Mouse (Mus musculus) embryonic facial prominence, embryonic 10.5 days (tissue): ENCODE data around the gene Clns1a. TPM values are rescaled to one million over a fixed set of nuclear protein-coding genes. Genes with fewer than 3 reads are reported as not detected.

Source experiments
- DNase-seq: peaks from one replicate; pipeline ENCODE4 v3.0.0-alpha.2; 2017; ENCODE audit warnings: low spot score
- H3K27ac ChIP-seq: fragments of 300-500 bp; sonication (generic); replicated peaks from 2 replicates; pipeline ENCODE4 v1.5.1; 2016; ENCODE audit warnings: mild to moderate bottlenecking
- H3K27me3 ChIP-seq: fragments of 300-500 bp; sonication (generic); replicated peaks from 2 replicates; pipeline ENCODE4 v1.6.1; 2016; ENCODE audit warnings: low read depth, mild to moderate bottlenecking; ENCODE audit not compliant: poor library complexity, severe bottlenecking
- H3K36me3 ChIP-seq: fragments of 300-500 bp; sonication (generic); replicated peaks from 2 replicates; pipeline ENCODE4 v1.6.1; 2016; ENCODE audit warnings: mild to moderate bottlenecking, moderate library complexity
- H3K4me1 ChIP-seq: fragments of 300-500 bp; sonication (generic); 2 replicates; pipeline ENCODE4 v1.6.1; 2016
- H3K4me3 ChIP-seq: fragments of 300-500 bp; sonication (generic); 2 replicates; pipeline ENCODE4 v1.5.1; 2016; ENCODE audit warnings: mild to moderate bottlenecking, moderate library complexity
- H3K9me3 ChIP-seq: fragments of 300-500 bp; sonication (generic); 2 replicates; pipeline ENCODE4 v1.6.1; 2016; ENCODE audit warnings: mild to moderate bottlenecking
- WGBS: fragments of 180-500 bp; shearing (Covaris S2); methylation state at CpG from one replicate; pipeline ENCODE4 v1.1.7; 2016; 5-methylcytosine and 5-hydroxymethylcytosine counted together
- polyA plus RNA-seq: library from polyadenylated mRNA; unstranded; fragments of >200 nt; fragmentation: Nextera tagmentation; extraction: Ambion mirVana; gene quantifications from 2 replicates; pipeline ENCODE4 v1.2.1, GENCODE M21; 2016

The Clns1a gene
- polyA plus RNA-seq, 1 experiment from 2014 or later, result 296 TPM

DNA sequence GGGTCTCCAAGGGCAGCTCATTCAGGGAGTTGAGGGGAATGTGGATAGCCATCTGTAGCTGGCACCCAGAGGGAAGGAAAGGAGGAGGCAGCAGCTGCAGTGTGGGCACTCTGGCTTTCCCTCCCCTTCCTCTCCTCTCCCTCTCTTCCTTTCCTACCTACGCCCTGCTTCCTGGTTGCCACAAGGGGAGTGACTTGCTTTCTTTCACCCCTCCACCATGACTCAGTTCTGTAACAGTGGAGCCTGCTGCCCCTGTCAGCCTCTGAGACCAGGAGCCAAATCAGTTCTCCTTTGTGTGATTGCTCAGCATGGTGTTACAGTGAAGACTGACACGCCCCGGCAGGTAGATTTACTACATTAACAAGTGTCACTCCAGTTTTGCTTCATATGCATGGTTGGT is 12.8 kb downstream of the Clns1a start:
- Histone ChIP-seq H3K27me3 (no peaks in the 10 kb centered on the region), H3K4me3 (no peak overlapping the region), H3K36me3 (peaks cover 72% of the 10 kb centered on the region), H3K27ac (no peak overlapping the region), H3K9me3 (no peaks in the 10 kb centered on the region), H3K4me1 (no peaks in the 10 kb centered on the region)
- DNase-seq, result no peak
- WGBS, result 83% methylated on average over 3 of the region's 3 CpGs

DNA sequence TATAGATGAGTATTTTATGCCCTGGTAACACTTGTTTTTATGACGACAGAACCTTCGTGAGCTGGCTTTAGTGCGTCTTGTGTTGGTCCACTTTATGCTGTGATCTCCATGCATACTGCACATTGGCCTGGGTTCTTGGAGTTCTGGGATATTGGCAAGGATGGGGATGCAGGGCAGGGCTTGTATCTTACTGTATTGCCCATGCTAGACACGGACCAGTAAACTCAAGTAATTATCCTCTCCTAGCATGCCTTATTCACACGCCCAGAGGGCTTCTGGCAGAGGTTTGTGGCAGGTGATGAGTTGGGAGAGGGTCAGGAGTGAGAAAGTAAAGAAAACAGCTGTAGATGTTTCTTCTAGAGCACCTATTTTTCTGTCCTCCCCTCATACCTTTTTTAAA is 18.2 kb downstream of the Clns1a start:
- Histone ChIP-seq H3K4me3 (no peak overlapping the region), H3K27me3 (no peaks in the 10 kb centered on the region), H3K4me1 (no peaks in the 10 kb centered on the region), H3K36me3 (peaks cover 88% of the 10 kb centered on the region), H3K9me3 (0 out of 2 replicates have a peak, but pooled peaks cover 4% of the 10 kb centered on the region), H3K27ac (no peak overlapping the region)
- no peak for DNase-seq
- 94% methylated on average over 5 of the region's 5 CpGs for WGBS

DNA sequence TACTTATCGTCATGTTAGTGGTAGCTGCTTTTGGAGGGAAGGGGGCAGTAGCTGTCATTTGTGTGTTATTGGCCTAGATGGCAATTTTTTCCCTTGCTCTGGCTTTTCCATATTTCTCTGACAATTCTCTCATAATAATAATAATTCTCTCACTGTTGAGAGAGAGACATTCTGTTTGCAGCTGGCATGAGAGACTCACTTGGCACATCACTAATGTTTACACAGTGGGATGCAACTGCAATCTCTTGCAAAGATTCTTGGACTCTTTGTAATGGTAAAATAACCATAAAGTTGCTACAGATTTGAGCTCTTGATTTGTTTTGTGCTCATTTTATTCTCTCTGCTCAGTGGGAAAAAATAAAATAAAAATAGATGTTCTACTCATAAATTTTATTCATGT is 20.9 kb downstream of the Clns1a start:
- DNase-seq, result no peak
- H3K27ac ChIP-seq, result no peak overlapping the region
- no peaks in the 10 kb centered on the region for H3K27me3 ChIP-seq
- H3K4me3 ChIP-seq, result no peak overlapping the region
- peaks cover 91% of the 10 kb centered on the region for H3K36me3 ChIP-seq
- H3K4me1 ChIP-seq, result no peaks in the 10 kb centered on the region
- 90% methylated on average over 1 of the region's 1 CpGs for WGBS
- H3K9me3 ChIP-seq, result 0 out of 2 replicates have a peak, but pooled peaks cover 4% of the 10 kb centered on the region

DNA sequence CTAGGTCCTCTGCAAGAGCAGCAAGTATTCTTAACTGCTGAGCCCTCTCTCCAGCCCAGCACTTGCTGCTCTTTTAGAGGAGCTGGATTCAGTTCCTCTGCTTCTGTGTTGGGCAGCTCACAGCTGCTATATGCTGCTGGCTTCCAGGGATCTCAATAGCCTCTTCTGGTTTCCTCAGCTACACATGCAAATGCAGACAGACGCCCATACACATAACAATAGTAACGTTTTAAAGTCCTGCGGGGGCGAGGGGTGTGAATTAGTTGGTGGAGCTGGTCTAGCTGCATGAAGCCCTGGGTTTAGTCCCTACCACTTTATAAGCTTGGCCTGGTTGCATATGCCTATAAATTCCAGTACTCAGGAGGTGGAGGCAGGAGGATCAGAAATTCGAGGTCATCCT is 22.6 kb downstream of the Clns1a start:
- 72% methylated on average over 5 of the region's 5 CpGs for WGBS
- Histone ChIP-seq H3K36me3 (peaks cover 91% of the 10 kb centered on the region), H3K27ac (no peak overlapping the region)

DNA sequence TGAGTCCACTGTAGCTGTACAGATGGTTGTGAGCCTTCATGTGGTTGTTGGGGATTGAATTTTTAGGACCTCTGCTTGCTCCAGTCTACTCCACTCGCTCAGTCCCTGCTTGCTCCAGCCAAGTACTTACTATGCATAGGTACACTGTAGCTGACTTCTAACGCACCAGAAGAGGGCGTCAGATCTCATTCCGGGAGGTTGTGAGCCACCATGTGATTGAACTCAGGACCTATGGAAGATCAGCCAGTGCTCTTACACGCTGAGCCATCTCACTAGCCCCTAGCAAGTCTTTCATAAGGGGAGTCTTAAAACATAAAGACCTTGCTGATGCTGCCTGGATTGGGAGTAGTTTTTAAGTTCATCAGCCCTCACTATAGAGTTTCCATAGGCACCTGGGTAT is 23.7 kb downstream of the Clns1a start:
- DNase-seq, result no peak
- H3K27ac ChIP-seq, result no peak overlapping the region
- 79% methylated on average over 5 of the region's 5 CpGs for WGBS
- H3K4me3 ChIP-seq, result no peak overlapping the region
- H3K36me3 ChIP-seq, result peaks cover 91% of the 10 kb centered on the region
- H3K27me3 ChIP-seq, result no peaks in the 10 kb centered on the region
- H3K9me3 ChIP-seq, result no peaks in the 10 kb centered on the region
- no peaks in the 10 kb centered on the region for H3K4me1 ChIP-seq

More for the DNA sequence above, 22.6 kb downstream of the Clns1a start:
- 0 out of 2 replicates have a peak, but pooled peaks cover 4% of the 10 kb centered on the region for H3K9me3 ChIP-seq
- H3K4me1 ChIP-seq, result no peaks in the 10 kb centered on the region
- no peak overlapping the region for H3K4me3 ChIP-seq
- no peak for DNase-seq
- no peaks in the 10 kb centered on the region for H3K27me3 ChIP-seq

DNA sequence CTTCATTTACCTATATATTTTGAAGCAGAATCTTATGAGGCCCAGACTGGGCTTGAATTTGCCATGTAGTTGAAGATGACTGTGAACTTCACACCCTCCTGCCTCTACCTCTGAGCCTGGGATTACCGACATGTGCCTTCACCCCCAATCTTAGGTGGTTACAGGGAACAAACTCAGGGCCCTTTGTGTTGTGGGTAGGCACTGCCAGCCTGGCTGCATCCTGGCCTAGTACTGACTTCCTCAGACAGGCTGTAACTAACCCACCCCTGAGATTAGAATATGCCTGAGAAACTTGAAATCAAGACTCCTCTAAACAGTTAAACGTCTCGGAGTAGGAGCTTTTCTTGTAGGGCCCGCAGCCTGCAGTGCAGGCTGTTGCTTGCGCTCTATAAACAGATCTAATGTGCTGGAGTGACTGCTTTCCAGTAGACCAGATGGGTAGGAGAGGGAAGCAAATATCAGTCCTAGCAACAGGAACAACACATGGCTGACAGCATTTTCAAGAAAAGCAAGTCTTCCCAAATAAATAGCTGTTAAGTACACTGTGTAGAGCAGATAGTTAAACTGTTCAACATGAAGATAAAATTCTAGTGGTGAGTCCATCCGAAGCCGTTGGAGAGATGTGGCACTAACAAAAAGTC is 26.0 kb downstream of the Clns1a start:
- Histone ChIP-seq H3K4me3 (no peak overlapping the region), H3K27ac (no peak overlapping the region), H3K4me1 (no peaks in the 10 kb centered on the region), H3K9me3 (no peaks in the 10 kb centered on the region), H3K36me3 (peaks cover 88% of the 10 kb centered on the region), H3K27me3 (no peaks in the 10 kb centered on the region)
- no peak for DNase-seq
- 92% methylated on average over 7 of the region's 7 CpGs for WGBS

DNA sequence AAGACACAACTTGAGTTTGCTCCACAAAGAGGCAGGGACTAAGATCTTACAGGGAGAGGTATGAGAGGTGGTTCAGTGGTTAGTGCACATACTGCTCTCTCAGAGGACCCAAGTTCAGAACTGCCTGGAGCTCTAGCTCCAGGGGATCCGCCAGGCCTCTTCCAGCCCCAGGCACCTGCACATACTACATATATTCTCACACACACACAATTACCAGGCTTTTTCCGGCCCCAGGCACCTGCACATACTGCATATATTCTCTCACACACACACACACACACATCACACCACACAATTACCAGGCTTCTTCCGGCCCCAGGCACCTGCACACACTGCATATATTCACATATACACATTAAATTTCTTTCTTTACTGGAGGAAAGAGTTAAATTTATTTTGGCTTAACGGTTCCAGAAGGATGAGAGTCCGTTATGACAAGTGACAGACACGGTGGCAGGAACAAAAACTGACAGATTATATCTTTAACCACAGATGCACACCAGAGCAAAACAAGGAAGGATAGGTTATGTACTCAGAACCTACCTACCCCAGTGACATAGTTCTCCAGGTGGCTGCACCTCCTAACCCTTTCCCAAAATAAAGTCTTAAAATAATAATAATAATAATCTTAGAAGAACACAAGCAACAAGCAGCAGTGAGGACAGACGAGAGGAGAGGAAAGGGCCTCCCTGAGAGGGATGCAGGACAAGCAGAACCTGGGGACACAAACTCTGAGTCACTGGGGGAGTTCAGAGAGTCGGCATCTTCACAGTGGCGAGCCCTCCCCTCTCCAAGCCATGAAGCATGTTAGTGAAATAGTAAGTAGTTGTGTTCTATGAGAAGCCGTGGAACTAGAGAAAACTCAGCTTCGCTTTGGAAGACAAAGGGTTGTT is 27.5 kb downstream of the Clns1a start:
- Histone ChIP-seq H3K27ac (no peak overlapping the region), H3K4me3 (no peak overlapping the region), H3K36me3 (peaks cover 80% of the 10 kb centered on the region), H3K4me1 (no peaks in the 10 kb centered on the region; the same call in 1 of the 2 replicates), H3K27me3 (no peaks in the 10 kb centered on the region), H3K9me3 (no peaks in the 10 kb centered on the region)
- DNase-seq, result no peak
- WGBS, result 89% methylated on average over 11 of the region's 11 CpGs

DNA sequence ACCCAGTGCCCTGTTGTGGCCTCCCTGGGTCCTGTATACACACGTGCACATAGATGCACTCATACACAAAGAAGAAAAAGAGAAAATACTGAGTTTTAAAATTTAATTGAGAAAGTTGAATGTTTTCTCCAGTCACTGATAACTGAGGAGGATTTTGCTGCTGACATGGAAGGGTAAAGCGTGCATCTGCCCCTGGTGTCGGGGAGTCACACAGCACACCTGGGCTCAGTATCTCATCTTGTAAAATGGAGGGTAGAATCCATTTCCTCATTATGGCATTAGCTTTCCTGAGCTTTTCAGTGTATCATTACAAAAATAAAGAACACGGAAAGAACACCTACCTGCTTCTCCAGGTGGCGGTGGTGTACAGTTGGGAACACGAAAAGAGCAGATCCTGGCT is 29.0 kb downstream of the Clns1a start:
- 95% methylated on average over 6 of the region's 6 CpGs for WGBS
- Histone ChIP-seq H3K27me3 (no peaks in the 10 kb centered on the region), H3K36me3 (peaks cover 65% of the 10 kb centered on the region), H3K9me3 (no peaks in the 10 kb centered on the region), H3K27ac (no peak overlapping the region), H3K4me1 (peaks cover 13% of the 10 kb centered on the region), H3K4me3 (no peak overlapping the region)
- no peak for DNase-seq

DNA sequence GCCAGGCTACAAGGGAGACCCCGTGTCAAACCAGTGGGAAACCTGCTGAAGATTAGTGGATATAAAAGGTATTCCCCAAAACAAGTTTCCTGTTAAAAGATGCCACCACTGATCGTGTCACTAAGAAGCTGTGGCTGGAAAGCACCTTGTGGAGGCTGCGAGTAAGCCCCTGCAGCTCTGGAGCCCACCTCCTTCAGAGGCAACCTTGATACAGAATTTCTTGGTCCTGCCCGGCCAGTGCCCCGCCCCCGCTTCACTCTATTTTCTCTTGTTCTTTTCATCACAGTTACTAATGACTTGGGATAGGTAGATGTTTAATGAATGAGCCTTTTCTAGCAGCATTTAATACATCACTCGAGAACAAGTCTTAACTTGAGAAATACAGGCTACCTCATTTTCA is 29.6 kb downstream of the Clns1a start:
- Histone ChIP-seq H3K9me3 (no peaks in the 10 kb centered on the region), H3K4me1 (peaks cover 17% of the 10 kb centered on the region), H3K27me3 (no peaks in the 10 kb centered on the region), H3K36me3 (peaks cover 58% of the 10 kb centered on the region), H3K27ac (no peak overlapping the region), H3K4me3 (no peak overlapping the region)
- 87% methylated on average over 7 of the region's 7 CpGs for WGBS
- no peak for DNase-seq

DNA sequence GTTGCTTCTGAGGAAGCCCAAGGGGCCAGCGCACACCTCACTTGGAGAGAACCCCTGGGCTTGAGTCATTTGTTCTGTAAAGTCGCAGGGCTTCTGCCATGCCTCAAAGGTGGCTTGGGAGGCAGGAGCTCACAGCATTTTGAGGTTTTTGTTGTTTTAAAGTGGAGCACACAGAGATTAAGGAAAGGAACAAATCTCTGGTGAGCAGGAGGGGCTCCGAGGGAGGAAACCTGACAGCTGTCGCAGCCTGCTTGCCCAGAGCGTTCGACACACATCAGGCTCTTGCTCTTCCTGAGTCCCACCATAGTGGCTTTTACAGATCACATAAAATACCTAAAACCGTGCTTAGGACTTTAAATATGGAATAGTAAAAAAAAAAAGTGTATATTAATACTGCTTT is 30.3 kb downstream of the Clns1a start:
- Histone ChIP-seq H3K36me3 (peaks cover 56% of the 10 kb centered on the region), H3K27me3 (no peaks in the 10 kb centered on the region), H3K27ac (no peak overlapping the region), H3K4me3 (no peak overlapping the region), H3K9me3 (no peaks in the 10 kb centered on the region), H3K4me1 (peaks cover 17% of the 10 kb centered on the region)
- 76% methylated on average over 7 of the region's 7 CpGs for WGBS
- no peak for DNase-seq

DNA sequence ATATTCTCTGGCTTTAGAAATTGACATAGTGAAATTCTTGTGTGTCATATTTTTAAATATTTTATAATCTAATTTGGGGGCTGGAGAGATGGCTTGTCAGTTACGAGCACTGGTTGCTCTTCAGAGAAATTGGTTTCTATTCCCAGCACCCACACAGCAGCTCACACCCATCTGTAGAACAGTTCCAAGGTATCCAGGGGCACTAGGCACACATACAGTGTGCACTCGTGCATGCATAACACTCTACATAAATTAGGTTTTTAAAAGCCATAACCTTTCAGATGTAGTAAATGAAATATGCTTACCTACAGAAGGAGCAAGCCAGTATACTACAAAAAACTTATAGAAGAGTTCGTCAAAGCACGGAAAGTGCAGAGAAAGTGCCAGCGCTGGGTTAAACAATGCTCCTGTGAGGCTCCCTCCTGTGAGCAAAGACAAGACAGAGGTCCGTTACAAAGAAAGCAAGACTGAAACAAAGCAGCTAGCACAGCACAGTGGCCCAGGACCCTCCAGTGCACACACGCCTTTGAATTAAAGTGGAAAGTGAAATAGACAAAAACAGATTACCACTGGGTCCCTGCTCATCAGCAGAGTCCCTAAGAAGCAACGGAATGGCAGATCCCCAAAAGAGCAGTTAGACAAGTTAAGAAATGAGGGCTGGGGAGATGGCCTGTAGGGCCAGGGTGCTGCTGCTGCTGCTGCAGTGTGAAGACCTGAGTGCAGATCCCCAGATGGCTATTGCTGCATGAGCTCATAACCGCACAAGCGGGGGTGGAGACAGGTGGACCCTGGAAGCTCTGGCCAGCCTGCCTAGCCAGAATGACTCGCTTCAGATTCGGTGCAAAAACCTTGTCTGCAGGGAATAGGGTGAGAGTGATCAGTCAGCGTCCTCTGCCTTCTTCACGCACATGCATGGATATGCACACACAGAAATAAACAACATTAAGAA is 32.5 kb downstream of the Clns1a start:
- WGBS, result 56% methylated on average over 14 of the region's 14 CpGs
- Histone ChIP-seq H3K27me3 (no peaks in the 10 kb centered on the region), H3K27ac (0 out of 2 replicates have a peak overlapping the region, but pooled peaks have one; percentile 19), H3K9me3 (no peaks in the 10 kb centered on the region), H3K4me3 (no peak overlapping the region), H3K4me1 (peaks cover 17% of the 10 kb centered on the region), H3K36me3 (peaks cover 36% of the 10 kb centered on the region)
- no peak for DNase-seq

DNA sequence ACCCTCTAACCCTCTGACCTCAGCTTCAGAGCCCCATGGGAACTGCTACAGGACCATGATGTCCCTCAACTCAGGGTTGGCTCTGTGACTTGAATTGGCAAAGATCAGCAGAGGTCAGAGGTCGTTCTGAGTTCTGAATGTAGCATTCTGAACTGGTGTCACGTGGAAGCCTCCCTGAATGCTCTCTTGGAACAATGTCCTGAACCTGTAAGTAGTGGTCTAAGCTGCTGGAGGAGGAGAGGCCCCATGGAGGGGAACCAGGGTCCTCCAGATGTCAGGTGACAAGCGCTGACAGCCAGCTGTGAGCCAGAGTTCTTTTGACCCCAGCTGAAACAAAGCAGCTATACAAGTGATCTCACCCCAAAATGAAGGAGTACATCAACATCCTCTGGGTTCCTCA is 34.0 kb downstream of the Clns1a start:
- no peak for DNase-seq
- Histone ChIP-seq H3K4me3 (no peak overlapping the region), H3K36me3 (peaks cover 22% of the 10 kb centered on the region), H3K9me3 (no peaks in the 10 kb centered on the region), H3K4me1 (peaks cover 17% of the 10 kb centered on the region), H3K27me3 (no peaks in the 10 kb centered on the region), H3K27ac (no peak overlapping the region)
- WGBS, result 48% methylated on average over 3 of the region's 3 CpGs
